Mouse (Mus musculus) kidney, postnatal 10 days (tissue): ENCODE measurements around the gene Gtpbp4.
"Not testable (repeated sequence)": the region's sequence is repeated elsewhere in the genome, so short reads cannot be mapped to it uniquely, and the experiment has no call there.

ENCODE experiments used
- DNase-seq: peaks from one replicate; pipeline ENCODE4 v3.0.0; 2021; ENCODE audit warnings: mixed read lengths

The Gtpbp4 gene

GRCm38 (mm10) chr13:8995990-8996786 is at the start of gene Gtpbp4:
TSS of gene Gtpbp4 (minus strand) at chr13:8996083.
- peak; percentile 98 for DNase-seq

DNA sequence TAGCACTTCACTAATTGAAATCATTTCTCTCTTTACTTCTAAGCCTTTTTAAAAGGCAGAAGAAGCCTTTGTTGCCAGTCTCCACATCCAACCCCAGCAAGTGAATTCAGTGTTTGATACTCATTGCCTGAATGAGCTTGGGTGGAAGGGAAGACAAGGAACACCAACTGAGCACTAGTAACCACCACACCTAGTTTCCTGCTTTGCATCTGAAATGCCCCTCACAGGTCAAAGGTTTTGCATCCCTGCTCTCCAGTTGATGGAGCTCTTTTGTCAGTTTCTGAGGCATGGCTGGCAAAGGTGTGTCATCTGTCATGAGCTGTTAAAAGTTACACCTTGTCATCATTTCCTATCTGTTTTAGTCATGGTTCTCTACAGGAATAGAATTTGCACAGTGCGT is 48.8 kb upstream of the Gtpbp4 start:
- no peak for DNase-seq

DNA sequence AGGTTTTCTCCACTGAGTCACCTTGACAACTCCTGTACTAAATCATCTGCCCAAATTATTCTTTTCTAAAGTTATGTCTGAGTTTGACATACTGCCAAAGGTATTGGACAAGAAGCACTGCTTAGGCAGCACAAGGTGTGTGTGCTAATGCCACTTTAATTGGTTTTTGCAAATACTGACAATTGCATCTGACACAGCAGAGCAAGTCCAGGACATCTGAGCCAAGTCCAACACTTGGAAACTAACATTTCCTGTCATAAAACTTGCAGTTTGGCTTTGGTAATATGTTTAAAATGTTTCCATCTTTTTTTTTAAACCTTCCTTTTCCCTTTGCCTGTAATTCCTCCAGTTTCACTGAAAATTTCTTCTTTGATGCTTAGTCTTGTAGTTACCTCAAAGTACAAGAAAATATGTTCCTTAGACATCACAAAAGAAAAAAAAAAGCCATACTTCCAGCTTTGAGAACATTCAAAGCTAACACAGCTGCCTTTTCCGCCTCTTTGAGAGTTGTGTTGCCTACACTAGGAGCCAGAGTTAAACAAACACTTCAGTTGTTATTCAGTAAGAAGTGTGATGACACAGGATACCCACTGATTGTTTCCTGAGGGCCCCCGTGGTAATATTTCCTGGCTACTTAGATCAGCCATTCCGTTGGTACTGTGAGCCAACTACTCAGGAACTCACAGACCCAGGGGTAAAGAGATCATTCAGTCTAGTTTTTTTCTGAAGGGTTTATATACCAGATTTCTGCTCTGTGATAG is 47.6 kb upstream of the Gtpbp4 start:
- no peak for DNase-seq

- no peak for DNase-seq
These were observed 44.7 kb upstream of the Gtpbp4 start for GRCm38 (mm10) chr13:9040626-9041025.

- no peak for DNase-seq
These were observed 36.2 kb upstream of the Gtpbp4 start for GRCm38 (mm10) chr13:9031996-9032661.

DNA sequence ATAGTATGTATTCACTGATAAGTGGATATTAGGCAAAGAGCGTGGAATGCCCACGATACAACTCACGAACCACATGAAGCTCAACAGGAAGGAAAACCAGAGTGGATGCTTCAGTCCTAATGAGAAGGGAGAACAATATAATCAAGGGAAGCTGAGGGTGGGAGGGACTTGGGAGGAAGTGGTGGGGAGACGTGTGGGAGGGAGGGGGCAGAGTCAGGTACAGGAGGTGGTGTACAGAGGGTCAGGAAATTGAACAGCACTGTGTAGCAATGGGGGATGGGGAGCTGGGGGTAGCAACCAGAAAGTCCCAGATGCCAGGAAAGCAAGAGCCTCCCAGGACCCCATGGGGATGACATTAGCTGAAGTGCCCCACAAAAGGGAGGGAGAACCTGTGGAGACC is 34.5 kb upstream of the Gtpbp4 start:
- DNase-seq, result no peak

DNA sequence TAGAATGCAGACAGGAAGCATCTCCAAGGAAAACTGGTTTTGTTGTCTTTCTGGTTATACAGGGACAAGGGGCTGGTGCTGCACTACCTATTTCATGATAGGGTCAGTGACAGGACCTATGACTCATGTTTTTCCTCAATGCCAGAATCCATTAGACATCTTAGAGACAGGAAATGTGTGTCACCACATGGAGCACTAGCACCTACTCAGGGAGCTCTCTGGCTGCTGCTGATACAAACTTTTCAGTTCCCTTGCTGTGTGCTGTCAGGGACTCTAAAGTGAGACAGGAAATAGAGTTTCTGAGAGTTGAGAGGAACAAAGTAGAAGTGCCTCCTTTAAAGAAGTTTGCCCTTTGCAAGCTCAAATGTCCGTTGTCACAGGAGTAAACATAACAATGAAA is 31.4 kb upstream of the Gtpbp4 start:
- DNase-seq, result no peak

GRCm38 (mm10) chr13:9022623-9023022 is 26.7 kb upstream of the Gtpbp4 start:
- no peak for DNase-seq

DNA sequence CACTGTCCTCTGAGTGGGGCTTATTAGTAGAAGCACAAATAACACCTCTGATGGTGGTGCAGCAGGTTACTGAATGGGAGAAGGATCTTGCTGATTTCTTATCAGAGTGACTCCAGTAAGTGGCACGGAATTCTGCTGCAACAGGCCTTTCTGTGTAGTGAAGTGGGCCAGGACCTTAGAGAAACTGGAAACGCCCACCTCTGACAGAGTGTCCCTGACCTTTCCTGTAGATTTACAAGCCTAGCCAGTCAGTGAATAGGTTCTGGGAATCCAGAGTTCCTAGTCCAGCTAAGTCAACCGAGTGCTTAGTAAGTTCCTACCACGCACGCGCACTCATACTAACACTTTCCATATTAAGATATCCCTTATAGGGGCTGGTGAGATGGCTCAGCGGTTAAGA is 25.7 kb upstream of the Gtpbp4 start:
- DNase-seq, result no peak

DNA sequence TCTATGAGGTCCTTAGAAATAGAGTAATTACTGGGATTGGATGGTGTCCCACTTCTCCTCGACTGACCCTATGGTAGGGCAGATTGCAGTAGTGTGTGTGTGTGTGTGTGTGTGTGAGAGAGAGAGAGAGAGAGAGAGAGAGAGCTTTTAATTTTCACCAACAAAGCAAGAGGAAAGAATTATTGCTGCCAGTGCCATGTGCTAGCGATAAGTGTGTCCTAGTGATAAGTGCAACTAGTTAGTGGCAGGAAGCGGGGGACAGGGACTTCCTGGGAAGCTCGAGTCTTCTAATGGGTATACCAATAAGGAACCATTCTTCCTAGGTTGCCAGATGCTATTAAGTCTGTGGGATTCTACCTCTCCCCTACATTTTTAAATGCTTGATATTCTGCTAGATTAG is 23.8 kb upstream of the Gtpbp4 start:
- no peak for DNase-seq

DNA sequence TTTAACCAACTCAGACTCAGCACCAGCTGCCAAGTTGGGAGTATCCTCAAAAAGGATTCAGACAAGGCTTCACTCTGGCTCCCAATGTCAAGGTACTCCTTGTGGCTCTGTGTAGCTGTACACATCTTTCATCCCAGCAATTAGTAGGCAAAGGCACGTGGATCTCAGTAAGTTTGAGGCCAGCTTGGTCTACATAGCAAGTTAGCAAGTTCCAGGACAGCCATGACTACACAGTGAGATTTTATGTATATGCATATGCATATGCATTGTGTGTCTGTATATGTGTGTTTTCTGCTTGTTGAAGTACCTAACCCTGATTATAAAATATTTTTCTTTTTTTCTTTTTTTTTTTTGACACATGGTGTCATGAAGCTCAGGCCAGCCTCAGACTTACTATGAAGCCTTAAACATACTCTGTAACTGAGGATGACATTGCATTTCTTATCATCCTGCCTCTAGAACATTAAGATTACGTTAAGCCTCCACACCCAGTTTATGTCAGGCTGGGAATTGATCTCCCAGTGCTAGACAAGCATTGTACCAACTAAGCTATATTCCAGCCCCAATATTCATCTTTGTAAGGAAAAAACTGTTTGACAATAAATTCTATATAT is 23.2 kb upstream of the Gtpbp4 start:
- DNase-seq, result no peak

DNA sequence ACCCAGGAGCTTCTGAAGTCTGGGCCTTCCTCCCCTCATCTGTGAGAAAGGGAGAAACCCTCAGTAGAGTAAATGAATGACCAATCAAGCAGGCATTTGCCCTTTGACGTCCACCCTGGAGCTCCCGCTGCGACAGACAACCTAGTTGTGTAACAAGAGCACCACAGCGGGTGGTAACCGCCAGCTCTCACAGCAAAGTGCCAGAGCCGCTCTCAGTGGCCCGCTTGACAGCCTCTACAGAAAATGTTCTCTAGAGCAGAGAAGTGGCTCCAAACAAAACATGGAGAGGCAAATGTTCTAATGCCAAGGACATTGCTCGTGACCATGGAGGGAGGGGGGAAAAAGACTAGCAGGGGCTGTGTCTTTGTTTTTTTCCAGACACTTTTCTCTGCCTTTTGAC is 21.3 kb upstream of the Gtpbp4 start:
- peak; percentile 70 for DNase-seq

DNA sequence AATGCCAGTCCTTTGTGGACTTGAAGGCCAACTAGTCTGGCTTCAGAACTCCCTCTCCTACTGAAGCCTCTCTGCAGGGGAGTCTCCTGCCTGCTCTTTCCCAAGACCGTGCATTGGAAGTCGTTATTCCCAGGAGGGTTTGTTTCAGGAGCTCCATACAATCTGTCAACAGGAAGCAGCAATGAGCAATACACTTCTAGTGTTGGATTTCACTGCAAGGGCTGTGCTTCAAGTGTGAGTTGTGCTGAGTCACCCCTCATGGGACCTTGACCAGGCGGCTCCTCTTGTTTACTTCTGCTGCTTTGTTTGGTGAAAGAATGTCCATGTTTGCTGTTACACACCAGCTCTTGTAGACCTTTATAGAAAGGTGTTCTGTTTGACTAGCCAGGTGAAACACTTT is 18.5 kb upstream of the Gtpbp4 start:
- DNase-seq, result peak; percentile 25

DNA sequence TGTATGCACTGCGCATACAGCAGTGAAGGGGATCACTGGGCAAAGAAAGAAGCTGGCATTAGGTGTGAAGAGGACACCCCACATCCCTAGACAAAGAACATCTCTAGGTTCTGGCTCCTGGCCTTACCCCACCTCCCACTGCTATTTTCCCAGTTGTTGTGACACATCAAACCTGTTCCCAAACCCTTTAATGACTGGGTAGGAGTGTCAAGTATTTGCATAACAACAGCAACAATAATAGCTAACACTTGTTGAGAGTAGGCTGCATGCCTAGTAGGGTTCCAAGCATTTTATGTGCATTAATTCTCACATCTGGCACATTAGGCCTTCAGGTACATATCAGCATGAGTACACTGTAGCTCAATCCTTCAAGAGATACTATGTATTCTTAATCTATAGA is 17.6 kb upstream of the Gtpbp4 start:
- DNase-seq, result no peak

- DNase-seq, result peak; percentile 91
These were observed 15.9 kb upstream of the Gtpbp4 start for GRCm38 (mm10) chr13:9011596-9012350.

- DNase-seq, result no peak
These were observed 7.4 kb upstream of the Gtpbp4 start for GRCm38 (mm10) chr13:9003306-9003705.

- no peak for DNase-seq
These were observed 3.6 kb upstream of the Gtpbp4 start for GRCm38 (mm10) chr13:8999464-8999863.

DNA sequence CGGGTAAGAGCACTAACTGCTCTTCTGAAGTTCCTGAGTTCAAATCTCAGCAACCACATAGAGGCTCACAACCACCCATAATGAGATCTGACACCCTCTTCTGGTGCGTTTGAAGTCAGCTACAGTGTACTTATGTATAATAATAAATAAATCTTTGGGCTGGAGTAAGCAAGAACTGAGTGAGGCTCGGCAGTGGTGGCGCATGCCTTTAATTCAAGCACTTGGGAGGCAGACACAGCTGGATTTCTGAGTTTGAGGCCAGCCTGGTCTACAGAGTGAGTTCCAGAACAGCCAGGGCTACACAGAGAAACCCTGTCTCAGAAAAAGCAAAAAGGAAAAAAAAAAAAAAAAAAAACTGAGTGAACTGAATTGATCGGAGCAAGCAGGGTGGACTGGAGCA is 1.3 kb upstream of the Gtpbp4 start:
- not testable (repeated sequence) for DNase-seq

DNA sequence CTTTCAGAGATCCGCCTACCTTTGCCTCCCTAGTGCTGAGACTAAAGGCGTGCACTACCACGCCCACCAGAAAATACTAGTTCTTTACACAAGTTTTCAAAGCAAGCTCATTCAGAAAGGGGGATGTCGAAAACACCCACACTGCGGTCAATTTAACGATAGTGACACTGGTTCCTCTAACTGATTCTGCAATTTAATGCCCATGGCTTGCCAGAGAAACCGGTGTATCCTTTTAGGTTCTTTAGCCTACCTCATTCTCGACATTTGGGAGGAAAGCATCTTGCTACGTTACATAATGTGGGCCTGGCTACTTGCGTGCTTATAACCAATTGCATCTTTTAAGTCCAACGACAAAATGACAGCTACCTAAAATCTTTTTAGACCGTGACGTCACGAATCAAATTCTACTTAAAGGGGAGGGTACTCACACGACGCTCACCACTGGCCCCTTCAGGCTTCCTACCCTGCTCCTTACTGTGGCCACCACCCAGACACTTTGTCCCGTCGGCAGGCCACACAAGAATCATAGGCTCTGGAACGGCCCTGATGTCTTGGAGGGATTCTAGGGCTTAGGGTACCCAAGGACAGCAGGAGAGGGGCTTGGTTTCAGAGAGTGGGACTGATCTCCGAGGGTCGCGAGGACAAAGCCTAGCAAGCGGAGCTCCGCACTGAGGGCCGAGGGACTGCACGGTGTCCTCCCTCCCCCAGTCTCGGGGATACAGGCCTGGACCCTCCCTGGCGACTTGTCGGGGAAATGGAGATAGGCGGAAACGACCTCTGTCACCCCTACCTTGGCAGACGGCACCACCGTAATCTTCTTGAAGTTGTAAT is 509 bp downstream of the Gtpbp4 start:
- DNase-seq, result no peak

- DNase-seq, result no peak
These were observed 3.7 kb downstream of the Gtpbp4 start for GRCm38 (mm10) chr13:8992231-8992630.

DNA sequence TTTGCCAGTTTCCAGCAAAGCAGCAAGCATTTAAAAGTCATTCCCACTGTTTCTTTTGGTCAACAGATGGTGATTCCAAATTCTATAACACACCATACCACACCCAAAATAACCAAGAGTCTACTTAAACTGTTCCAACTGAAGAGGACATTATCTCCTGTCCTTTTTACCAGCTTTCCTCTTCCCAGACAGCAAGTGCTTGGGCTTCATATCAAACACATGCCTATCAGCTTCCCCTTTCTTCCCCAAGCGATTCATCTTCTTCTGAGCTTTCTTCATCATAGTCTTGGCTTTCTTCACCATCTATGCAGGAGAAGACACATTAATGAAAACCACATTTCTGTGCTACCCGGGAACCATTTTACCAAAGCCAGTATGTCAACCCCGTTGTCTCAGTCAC is 22.9 kb downstream of the Gtpbp4 start:
- no peak for DNase-seq

GRCm38 (mm10) chr13:8972369-8972768 is 23.5 kb downstream of the Gtpbp4 start:
- no peak for DNase-seq
